Mouse (Mus musculus): ENCODE results near the gene Scamp1. TPM values are rescaled to one million over a fixed set of nuclear protein-coding genes. Genes with fewer than 3 reads are reported as not detected.
A peak's percentile ranks its signal among the peaks of the same experiment; 100 is the strongest.

The Scamp1 gene
- polyA plus RNA-seq, 1 experiment from 2014 or later: 7.3 TPM

DNA sequence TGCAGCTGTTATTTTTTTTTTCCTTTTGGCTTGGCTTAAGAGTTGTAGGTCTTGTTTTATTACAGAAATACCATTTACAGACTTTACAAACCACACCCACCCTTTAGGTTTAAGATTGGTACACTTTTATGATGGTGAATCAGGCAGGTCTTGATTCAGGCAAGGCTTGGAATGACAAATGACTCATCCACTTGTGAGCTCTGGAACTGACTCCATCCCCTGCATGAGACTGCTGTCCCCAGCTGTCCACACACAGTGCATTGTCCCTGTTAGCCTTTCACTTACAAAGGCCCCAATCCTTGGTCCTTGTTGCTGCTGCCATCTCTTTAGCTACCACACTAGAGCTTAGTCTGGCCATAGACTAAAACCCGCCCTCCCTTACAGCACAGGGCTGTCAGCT is 95.3 kb downstream of the Scamp1 start:
- WGBS (ENCODE audit: insufficient replicate concordance): 69% methylated on average over 1 of the region's 1 CpGs
- no peaks in the 10 kb centered on the region for H3K36me3 ChIP-seq (replicated peaks)
- no peaks in the 10 kb centered on the region for H3K4me1 ChIP-seq (replicated peaks)
- no peak overlapping the region for H3K4me2 ChIP-seq
- H3K27ac ChIP-seq (replicated peaks): no peak overlapping the region
- H3K4me3 ChIP-seq (replicated peaks): no peak overlapping the region
- no peak for ATAC-seq (ENCODE audit: insufficient read depth)
- no peak overlapping the region for H3K9ac ChIP-seq
- no peaks in the 10 kb centered on the region for H3K27me3 ChIP-seq
- H3K9me3 ChIP-seq (replicated peaks): no peaks in the 10 kb centered on the region

DNA sequence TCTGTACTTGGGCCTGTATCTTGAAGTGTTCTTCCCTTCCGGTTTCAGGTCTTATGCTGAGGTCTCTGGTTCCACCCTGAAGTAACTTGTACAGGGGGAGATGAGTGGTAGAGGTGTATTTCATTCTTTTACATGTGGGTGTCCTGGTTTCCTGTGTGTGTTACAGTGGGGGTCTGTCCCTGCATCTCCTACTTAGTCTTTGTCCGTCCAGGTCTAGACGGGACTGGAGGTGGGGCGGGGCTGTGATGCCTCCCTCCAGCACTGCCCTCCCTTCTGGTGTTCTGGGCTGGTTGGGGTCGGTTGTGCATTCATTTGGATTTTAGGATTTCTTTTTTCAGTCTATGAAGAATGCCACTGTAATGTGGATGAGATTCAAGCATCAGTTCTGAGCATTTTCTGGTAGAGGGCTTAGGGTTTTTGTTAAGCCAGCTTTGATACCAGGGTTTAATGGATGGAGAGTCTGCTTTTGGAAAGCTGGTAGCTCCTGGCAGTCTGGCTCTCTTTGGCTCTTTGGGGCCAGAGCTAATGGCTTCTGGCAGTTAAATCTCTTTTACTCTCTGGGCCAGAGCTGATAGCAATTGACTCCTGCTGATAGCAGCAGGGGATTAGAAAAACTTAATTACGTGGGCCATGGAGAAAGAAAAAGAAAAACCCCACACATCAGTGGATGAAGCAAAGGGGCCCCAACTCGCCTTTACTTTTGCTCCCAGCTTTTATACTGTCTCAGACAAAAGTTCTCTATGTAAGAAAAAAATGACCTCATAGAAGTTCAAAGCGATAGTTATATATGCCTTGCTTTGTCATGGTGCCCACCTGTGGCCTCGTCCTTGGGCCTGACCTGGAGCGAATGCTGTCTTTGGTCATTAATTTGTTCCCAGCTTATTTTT is 97.2 kb downstream of the Scamp1 start:
- no peaks in the 10 kb centered on the region for H3K4me1 ChIP-seq (replicated peaks)
- no peaks in the 10 kb centered on the region for H3K9me3 ChIP-seq (replicated peaks)
- H3K9ac ChIP-seq: no peak overlapping the region
- 60% methylated on average over 10 of the region's 10 CpGs for WGBS (ENCODE audit: insufficient replicate concordance)
- no peaks in the 10 kb centered on the region for H3K36me3 ChIP-seq (replicated peaks)
- ATAC-seq (ENCODE audit: insufficient read depth): no peak
- H3K27ac ChIP-seq (replicated peaks): no peak overlapping the region
- no peaks in the 10 kb centered on the region for H3K27me3 ChIP-seq
- H3K4me2 ChIP-seq: no peak overlapping the region
- H3K4me3 ChIP-seq (replicated peaks): no peak overlapping the region

DNA sequence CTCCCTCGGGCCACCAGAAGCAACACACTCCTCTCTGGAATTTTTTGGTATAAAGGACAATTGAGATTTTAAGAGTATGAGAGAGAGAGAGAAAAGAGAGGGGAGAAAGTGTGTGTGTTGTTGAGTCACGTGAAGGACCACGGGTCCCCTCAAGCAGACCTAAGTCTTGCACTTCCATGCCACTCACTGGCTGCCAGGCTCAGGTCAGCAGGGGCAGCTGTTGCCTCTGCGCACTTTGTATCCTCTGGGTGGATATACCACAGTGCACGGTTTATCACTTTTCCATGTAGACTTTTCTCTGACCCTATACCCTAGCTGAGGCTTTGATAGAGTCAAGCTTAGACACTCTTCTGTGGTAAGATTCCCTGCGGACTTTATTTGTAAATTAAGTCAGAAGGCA is 100.0 kb downstream of the Scamp1 start:
- H3K9me3 ChIP-seq (replicated peaks): no peaks in the 10 kb centered on the region
- H3K9ac ChIP-seq: no peak overlapping the region
- 0 out of 2 replicates have a peak, but pooled peaks cover 6% of the 10 kb centered on the region for H3K4me1 ChIP-seq (replicated peaks)
- no peak overlapping the region for H3K4me3 ChIP-seq (replicated peaks)
- H3K27ac ChIP-seq (replicated peaks): no peak overlapping the region
- no peaks in the 10 kb centered on the region for H3K36me3 ChIP-seq (replicated peaks)
- H3K27me3 ChIP-seq: no peaks in the 10 kb centered on the region
- no peak overlapping the region for H3K4me2 ChIP-seq
- no peak for ATAC-seq (ENCODE audit: insufficient read depth)
- WGBS (ENCODE audit: insufficient replicate concordance): 77% methylated on average over 5 of the region's 6 CpGs

DNA sequence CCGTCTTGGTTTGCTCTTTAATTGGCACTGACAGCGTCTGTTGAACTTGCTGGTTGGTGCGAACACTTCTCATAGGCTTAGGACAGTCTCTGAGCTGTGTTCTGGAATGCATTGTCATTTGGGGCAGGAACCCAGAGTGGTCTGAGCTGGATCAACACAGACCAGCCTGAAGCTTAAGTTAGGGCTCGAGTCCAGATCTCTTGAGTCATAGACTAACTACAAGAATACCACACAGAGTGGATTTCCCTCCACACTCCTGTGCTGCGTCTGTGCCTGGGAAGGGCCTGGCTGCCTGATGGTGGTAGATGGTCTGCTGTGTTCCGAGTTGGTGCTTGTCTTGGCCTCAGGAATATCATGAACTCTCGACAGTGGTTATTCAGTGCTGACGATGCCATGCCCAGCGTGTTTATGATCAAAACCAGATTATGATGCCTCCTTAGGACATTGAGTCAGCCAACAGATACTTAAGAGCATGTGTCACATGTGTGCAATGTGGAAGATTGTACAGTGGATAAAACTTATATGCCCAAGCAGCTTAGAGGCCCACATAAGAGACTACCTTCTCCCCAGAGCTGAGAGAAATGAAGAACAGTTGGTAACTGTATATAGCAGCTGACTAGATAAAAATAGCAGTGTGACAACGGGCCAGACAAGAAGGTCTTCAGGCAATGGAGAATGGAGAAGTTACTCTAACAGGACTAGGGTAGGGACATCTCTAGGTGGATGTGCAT is 100.8 kb downstream of the Scamp1 start:
- no peak for ATAC-seq (ENCODE audit: insufficient read depth)
- 67% methylated on average over 10 of the region's 10 CpGs for WGBS (ENCODE audit: insufficient replicate concordance)

DNA sequence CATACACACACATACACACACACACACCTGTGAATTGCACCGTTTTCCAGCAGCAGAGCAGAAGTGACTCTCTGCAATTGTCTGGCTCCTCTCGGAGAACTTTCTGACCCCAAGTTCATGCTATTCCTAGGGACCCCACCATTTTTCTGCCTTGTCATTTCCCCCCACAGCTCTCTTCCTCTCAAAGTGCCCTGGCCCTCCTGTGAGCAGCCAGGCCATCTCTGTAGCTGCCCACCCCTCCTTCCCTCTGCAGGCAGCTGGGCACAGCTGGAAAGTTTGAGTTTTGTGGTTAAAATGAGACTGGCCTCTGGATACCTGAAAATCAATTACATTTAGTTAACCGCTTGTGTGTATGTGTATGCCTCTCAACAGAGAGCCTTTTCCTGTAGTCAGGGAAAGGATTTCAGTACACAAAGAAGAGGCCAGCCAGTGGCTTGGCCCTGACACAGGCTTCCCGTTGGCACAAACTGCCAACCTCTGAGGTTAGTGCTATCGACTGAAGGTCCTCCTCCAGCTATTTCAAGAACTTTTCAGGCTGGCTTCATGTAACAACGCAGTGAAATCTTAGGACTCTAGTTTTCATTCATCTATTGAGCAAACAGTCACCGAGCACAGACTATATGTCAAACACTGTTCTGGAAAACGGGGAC is 102.2 kb downstream of the Scamp1 start:
- H3K4me1 ChIP-seq (replicated peaks): 0 out of 2 replicates have a peak, but pooled peaks cover 8% of the 10 kb centered on the region

More for the DNA sequence above, 100.8 kb downstream of the Scamp1 start:
- Histone ChIP-seq H3K4me1 (replicated peaks) (0 out of 2 replicates have a peak, but pooled peaks cover 8% of the 10 kb centered on the region), H3K36me3 (replicated peaks) (no peaks in the 10 kb centered on the region), H3K4me3 (replicated peaks) (no peak overlapping the region), H3K27ac (replicated peaks) (no peak overlapping the region), H3K4me2 (no peak overlapping the region), H3K27me3 (no peaks in the 10 kb centered on the region), H3K9me3 (replicated peaks) (no peaks in the 10 kb centered on the region), H3K9ac (no peak overlapping the region)

DNA sequence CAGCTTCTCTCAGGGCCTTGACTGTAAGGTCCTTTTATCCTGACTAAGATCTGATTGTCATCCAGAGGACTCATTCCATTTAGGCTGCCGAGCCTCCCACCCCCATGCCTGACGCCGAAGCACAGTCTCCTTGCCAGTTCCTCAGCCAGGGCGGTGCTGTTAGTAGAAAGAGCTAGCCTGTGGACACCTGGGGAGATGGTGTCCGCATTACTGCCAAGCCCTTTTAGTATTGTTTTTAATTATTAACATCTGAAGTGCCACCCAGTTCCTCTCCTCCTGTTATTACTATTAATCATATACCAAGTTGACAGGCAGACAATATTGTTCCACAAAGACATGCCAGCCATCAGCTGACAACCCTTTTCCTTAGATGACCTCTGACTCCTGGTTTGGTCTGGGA is 103.6 kb downstream of the Scamp1 start:
- Histone ChIP-seq H3K4me1 (replicated peaks) (peaks cover 10% of the 10 kb centered on the region), H3K27ac (replicated peaks) (no peak overlapping the region), H3K27me3 (no peaks in the 10 kb centered on the region), H3K36me3 (replicated peaks) (no peaks in the 10 kb centered on the region), H3K4me3 (replicated peaks) (no peak overlapping the region), H3K9me3 (replicated peaks) (no peaks in the 10 kb centered on the region), H3K4me2 (no peak overlapping the region), H3K9ac (no peak overlapping the region)
- 70% methylated on average over 5 of the region's 5 CpGs for WGBS (ENCODE audit: insufficient replicate concordance)
- no peak for ATAC-seq (ENCODE audit: insufficient read depth)

More for the DNA sequence above, 102.2 kb downstream of the Scamp1 start:
- no peak for ATAC-seq (ENCODE audit: insufficient read depth)
- Histone ChIP-seq H3K9ac (no peak overlapping the region), H3K4me3 (replicated peaks) (no peak overlapping the region), H3K27me3 (no peaks in the 10 kb centered on the region), H3K36me3 (replicated peaks) (no peaks in the 10 kb centered on the region), H3K27ac (replicated peaks) (no peak overlapping the region), H3K4me2 (no peak overlapping the region), H3K9me3 (replicated peaks) (no peaks in the 10 kb centered on the region)
- 50% methylated on average over 8 of the region's 8 CpGs for WGBS (ENCODE audit: insufficient replicate concordance)

DNA sequence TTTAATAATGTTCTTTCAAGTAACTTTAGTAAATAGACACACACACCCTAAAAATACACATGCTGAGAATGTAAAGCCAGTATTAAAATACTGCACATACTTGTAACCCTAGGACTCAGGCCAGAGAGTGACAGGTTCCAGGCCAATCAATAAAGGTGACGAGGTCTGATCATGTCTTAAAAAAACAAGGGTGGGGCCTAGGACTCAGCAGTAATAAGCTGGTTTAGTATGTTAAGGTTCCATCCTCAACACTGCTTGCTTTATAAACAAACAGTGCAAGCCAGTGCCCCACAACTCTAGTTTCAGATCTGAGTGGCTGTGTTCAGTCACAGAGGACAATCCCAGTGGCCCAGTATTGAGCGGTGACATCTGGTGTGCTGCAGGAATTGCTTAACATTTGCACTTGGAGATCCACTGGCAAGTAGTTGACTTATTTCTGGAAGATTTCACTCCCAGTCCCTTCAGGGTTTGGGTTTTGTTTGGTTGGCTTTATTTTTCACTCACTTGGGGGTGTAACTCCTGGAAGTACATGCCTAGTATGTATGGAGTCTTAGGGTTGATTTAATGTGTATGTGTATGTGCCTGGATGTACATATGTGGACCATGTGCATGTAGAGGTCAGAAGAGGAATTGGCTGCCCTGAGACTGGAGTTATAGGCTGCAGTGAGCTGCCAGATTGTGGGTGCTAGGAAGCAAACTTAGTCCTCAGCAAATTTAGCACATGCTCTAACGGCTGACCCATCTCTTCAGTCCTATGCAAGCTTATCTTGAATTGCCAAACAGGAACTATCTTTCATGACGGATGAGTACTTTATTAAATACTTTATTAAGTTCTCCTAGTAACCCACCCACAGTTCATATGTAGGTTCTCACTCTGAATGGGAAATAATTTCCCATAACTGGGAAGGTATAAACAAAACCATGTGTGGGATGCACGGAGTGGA is 104.9 kb downstream of the Scamp1 start:
- no peak overlapping the region for H3K9ac ChIP-seq
- no peaks in the 10 kb centered on the region for H3K36me3 ChIP-seq (replicated peaks)
- no peak overlapping the region for H3K4me2 ChIP-seq
- no peak for ATAC-seq (ENCODE audit: insufficient read depth)
- H3K9me3 ChIP-seq (replicated peaks): no peaks in the 10 kb centered on the region
- 49% methylated on average over 5 of the region's 5 CpGs for WGBS (ENCODE audit: insufficient replicate concordance)
- no peak overlapping the region for H3K27ac ChIP-seq (replicated peaks)
- H3K4me1 ChIP-seq (replicated peaks): peaks cover 22% of the 10 kb centered on the region
- no peak overlapping the region for H3K4me3 ChIP-seq (replicated peaks)
- H3K27me3 ChIP-seq: no peaks in the 10 kb centered on the region

DNA sequence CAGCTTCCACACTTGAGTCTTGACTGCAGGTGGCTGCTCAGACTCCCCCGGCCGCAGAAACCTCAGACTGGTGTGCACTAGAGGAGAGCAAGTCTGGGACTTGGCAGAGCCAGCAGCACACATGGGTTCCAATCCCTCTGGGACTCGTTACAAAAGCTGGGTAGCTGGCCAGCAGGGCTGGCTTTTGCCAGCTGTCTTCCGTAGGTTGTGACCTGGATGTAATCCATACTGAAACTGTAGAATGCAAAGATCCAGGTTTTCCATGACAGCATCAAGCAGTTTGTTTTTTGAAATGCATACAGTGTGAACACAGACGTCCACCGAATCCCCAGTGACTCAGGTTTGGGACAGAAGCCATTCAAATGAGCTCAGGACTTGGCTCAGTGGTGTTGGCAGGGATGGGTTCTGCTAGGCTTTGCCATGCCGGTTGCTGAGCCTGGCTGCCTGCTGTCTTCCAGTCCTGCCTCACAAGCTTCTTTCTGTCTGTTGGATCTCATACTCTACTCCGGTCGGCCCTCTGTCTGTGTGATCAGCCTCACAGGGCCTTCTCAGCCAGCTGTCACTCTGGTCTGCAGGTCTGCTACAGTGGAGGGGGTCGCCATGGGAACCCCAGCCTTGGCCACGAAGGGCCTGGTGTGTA is 107.1 kb downstream of the Scamp1 start:
- Histone ChIP-seq H3K36me3 (replicated peaks) (no peaks in the 10 kb centered on the region), H3K9ac (no peak overlapping the region), H3K27me3 (peaks cover 4% of the 10 kb centered on the region; the same call in 1 of the 2 replicates), H3K27ac (replicated peaks) (no peak overlapping the region), H3K4me2 (no peak overlapping the region), H3K4me3 (replicated peaks) (no peak overlapping the region), H3K9me3 (replicated peaks) (no peaks in the 10 kb centered on the region), H3K4me1 (replicated peaks) (peaks cover 44% of the 10 kb centered on the region)
- 70% methylated on average over 11 of the region's 11 CpGs for WGBS (ENCODE audit: insufficient replicate concordance)
- no peak for ATAC-seq (ENCODE audit: insufficient read depth)

DNA sequence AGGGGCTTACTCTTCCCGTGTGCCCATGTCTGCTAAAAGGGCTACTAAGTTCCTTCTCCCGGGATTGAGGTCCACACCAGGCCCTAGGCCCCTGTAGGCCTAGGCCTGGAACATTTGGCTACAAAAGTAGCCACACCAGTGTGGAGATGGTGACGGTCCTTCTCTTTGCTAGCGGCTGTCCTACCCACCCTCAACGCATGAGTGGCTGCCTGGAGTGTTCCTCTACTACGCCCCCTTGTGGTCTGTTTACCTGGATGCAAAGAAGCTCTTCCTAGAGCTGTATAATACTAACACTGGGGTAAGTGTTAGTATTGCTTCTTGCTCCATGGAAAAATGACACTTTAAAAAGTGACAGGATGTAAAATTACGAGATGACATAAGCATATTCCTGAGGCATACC is 108.5 kb downstream of the Scamp1 start:
- Histone ChIP-seq H3K4me3 (replicated peaks) (0 out of 2 replicates have a peak overlapping the region, but pooled peaks have one; percentile 4), H3K4me2 (peak overlapping the region; percentile 47), H3K9me3 (replicated peaks) (no peaks in the 10 kb centered on the region), H3K27ac (replicated peaks) (no peak overlapping the region), H3K36me3 (replicated peaks) (no peaks in the 10 kb centered on the region), H3K9ac (no peak overlapping the region), H3K4me1 (replicated peaks) (peaks cover 56% of the 10 kb centered on the region), H3K27me3 (peaks cover 10% of the 10 kb centered on the region; the same call in 1 of the 2 replicates)
- 32% methylated on average over 7 of the region's 7 CpGs for WGBS (ENCODE audit: insufficient replicate concordance)
- ATAC-seq (ENCODE audit: insufficient read depth): no peak
